Mouse (Mus musculus) forebrain, postnatal 0 days (tissue): Measurements from ENCODE around the gene Pnkd. TPM values are rescaled to one million over a fixed set of nuclear protein-coding genes. Genes with fewer than 3 reads are reported as not detected.

Experiments
- ATAC-seq: fragments of 200-750 bp; cut with Nextera tagmentation; 2 replicates; pipeline ENCODE4 v1.8.0; 2017; ENCODE audit warnings: mild to moderate bottlenecking, moderate library complexity
- DNase-seq: peaks from one replicate; pipeline ENCODE4 v3.0.0-alpha.2; 2015
- H3K27ac ChIP-seq: fragments of 300-500 bp; sonication (generic); 2 replicates; pipeline ENCODE4 v1.5.1; 2014; ENCODE audit warnings: low read depth, mild to moderate bottlenecking, antibody characterized with exemption, low read length, moderate library complexity, mixed read lengths
- H3K27me3 ChIP-seq: fragments of 300-500 bp; sonication (generic); 2 replicates; pipeline ENCODE4 v1.6.1; 2014; ENCODE audit warnings: mild to moderate bottlenecking, low read length, mixed read lengths; ENCODE audit not compliant: insufficient read depth
- H3K36me3 ChIP-seq: fragments of 300-500 bp; sonication (generic); 2 replicates; pipeline ENCODE4 v1.6.1; 2014; ENCODE audit warnings: mild to moderate bottlenecking, moderate library complexity; ENCODE audit not compliant: insufficient read depth
- H3K4me1 ChIP-seq: fragments of 300-500 bp; sonication (generic); 2 replicates; pipeline ENCODE4 v1.6.1; 2014; ENCODE audit warnings: antibody characterized with exemption; ENCODE audit not compliant: insufficient read depth
- H3K4me2 ChIP-seq: fragments of 300-500 bp; sonication (generic); 2 replicates; pipeline ENCODE4 v1.6.1; 2014; ENCODE audit warnings: low read depth, mild to moderate bottlenecking, moderate library complexity
- H3K4me3 ChIP-seq: fragments of 300-500 bp; sonication (generic); 2 replicates; pipeline ENCODE4 v1.5.1; 2014; ENCODE audit warnings: low read depth, low read length, mixed read lengths
- H3K9ac ChIP-seq: fragments of 300-500 bp; sonication (generic); 2 replicates; pipeline ENCODE4 v1.6.1; 2014; ENCODE audit warnings: mild to moderate bottlenecking
- H3K9me3 ChIP-seq: fragments of 300-500 bp; sonication (generic); 2 replicates; pipeline ENCODE4 v1.6.1; 2016; ENCODE audit warnings: low read length
- CTCF ChIP-seq: sonication (generic); IDR thresholded peaks from 2 replicates; pipeline ENCODE4 v1.5.1; 2016; ENCODE audit warnings: antibody characterized with exemption, control low read depth, low read depth
- WGBS: fragments of 180-500 bp; shearing (Covaris S2); extraction: QIAGEN DNeasy Blood & Tissue Kit; methylation state at CpG from one replicate; pipeline ENCODE4 v1.1.7; 2014; 5-methylcytosine and 5-hydroxymethylcytosine counted together
- polyA plus RNA-seq: library from polyadenylated mRNA; unstranded; fragments of >200 nt; fragmentation: Nextera tagmentation; extraction: Ambion mirVana; gene quantifications from 2 replicates; pipeline ENCODE4 v1.2.1, GENCODE M21; 2015
- total RNA-seq: library from RNA; depleted of rRNA; stranded (reverse); fragments of >200 nt; gene quantifications from 2 replicates; pipeline ENCODE4 v1.2.3, GENCODE M21; 2014

The Pnkd gene
- total and polyA plus RNA-seq, 2 experiments from 2014 or later, result 64.5 to 112 TPM

GRCm38 (mm10) chr1:74255704-74256345 is 28.9 kb upstream of the Pnkd start:
- WGBS, result 97% methylated on average over 8 of the region's 8 CpGs
- Histone ChIP-seq H3K4me2 (no peak overlapping the region), H3K4me1 (no peaks in the 10 kb centered on the region), H3K36me3 (peaks cover 69% of the 10 kb centered on the region), H3K27me3 (no peaks in the 10 kb centered on the region), H3K9ac (no peak overlapping the region), H3K4me3 (no peak overlapping the region), H3K27ac (no peak overlapping the region), H3K9me3 (no peaks in the 10 kb centered on the region)
- ATAC-seq (no peak), DNase-seq (no peak)
- TF ChIP-seq CTCF, result no peak

- DNase-seq (no peak), ATAC-seq (no peak)
- WGBS, result 89% methylated on average over 4 of the region's 4 CpGs
- Histone ChIP-seq H3K36me3 (peaks cover 64% of the 10 kb centered on the region), H3K27ac (no peak overlapping the region), H3K4me3 (no peak overlapping the region), H3K27me3 (no peaks in the 10 kb centered on the region), H3K9me3 (no peaks in the 10 kb centered on the region), H3K9ac (no peak overlapping the region), H3K4me2 (no peak overlapping the region), H3K4me1 (no peaks in the 10 kb centered on the region)
- TF ChIP-seq CTCF, result no peak
Observed at GRCm38 (mm10) chr1:74256782-74257181, 27.9 kb upstream of the Pnkd start.

- Histone ChIP-seq H3K4me3 (no peak overlapping the region), H3K4me2 (no peak overlapping the region), H3K9me3 (no peaks in the 10 kb centered on the region), H3K9ac (no peak overlapping the region), H3K27me3 (no peaks in the 10 kb centered on the region), H3K4me1 (no peaks in the 10 kb centered on the region), H3K36me3 (peaks cover 83% of the 10 kb centered on the region), H3K27ac (no peak overlapping the region)
- 92% methylated on average over 6 of the region's 6 CpGs for WGBS
- no peak for TF ChIP-seq CTCF
- no peak for DNase-seq
- ATAC-seq, result no peak
Observed at GRCm38 (mm10) chr1:74262510-74262909, 22.2 kb upstream of the Pnkd start.

GRCm38 (mm10) chr1:74268750-74269149 is 16.0 kb upstream of the Pnkd start:
- peaks cover 49% of the 10 kb centered on the region for H3K36me3 ChIP-seq
- H3K9ac ChIP-seq, result no peak overlapping the region
- 91% methylated on average over 8 of the region's 8 CpGs for WGBS
- H3K9me3 ChIP-seq, result no peaks in the 10 kb centered on the region
- no peak for TF ChIP-seq CTCF
- H3K27me3 ChIP-seq, result no peaks in the 10 kb centered on the region
- no peak overlapping the region for H3K4me2 ChIP-seq
- H3K4me1 ChIP-seq, result no peaks in the 10 kb centered on the region
- no peak overlapping the region for H3K27ac ChIP-seq
- H3K4me3 ChIP-seq, result no peak overlapping the region
- DNase-seq (no peak), ATAC-seq (no peak)

GRCm38 (mm10) chr1:74271659-74272058 is 13.1 kb upstream of the Pnkd start:
- Histone ChIP-seq H3K4me2 (no peak overlapping the region), H3K9me3 (no peaks in the 10 kb centered on the region), H3K27me3 (no peaks in the 10 kb centered on the region), H3K9ac (no peak overlapping the region), H3K4me1 (no peaks in the 10 kb centered on the region), H3K27ac (no peak overlapping the region), H3K36me3 (peaks cover 21% of the 10 kb centered on the region), H3K4me3 (no peak overlapping the region)
- ATAC-seq (no peak), DNase-seq (no peak)
- no peak for TF ChIP-seq CTCF
- 74% methylated on average over 4 of the region's 4 CpGs for WGBS

- Histone ChIP-seq H3K4me1 (no peaks in the 10 kb centered on the region), H3K27ac (no peak overlapping the region), H3K4me3 (no peak overlapping the region), H3K27me3 (no peaks in the 10 kb centered on the region), H3K36me3 (peaks cover 7% of the 10 kb centered on the region; the same call in 1 of the 2 replicates), H3K4me2 (no peak overlapping the region), H3K9me3 (no peaks in the 10 kb centered on the region), H3K9ac (no peak overlapping the region)
- ATAC-seq (no peak), DNase-seq (no peak)
- no peak for TF ChIP-seq CTCF
- 66% methylated on average over 9 of the region's 9 CpGs for WGBS
Observed at GRCm38 (mm10) chr1:74275015-74275414, 9.7 kb upstream of the Pnkd start.

- TF ChIP-seq CTCF, result no peak
- no peaks in the 10 kb centered on the region for H3K4me1 ChIP-seq
- H3K4me3 ChIP-seq, result no peak overlapping the region
- DNase-seq, result no peak
- no peaks in the 10 kb centered on the region for H3K27me3 ChIP-seq
- WGBS, result 72% methylated on average over 6 of the region's 6 CpGs
- ATAC-seq, result no peak
- H3K9me3 ChIP-seq, result no peaks in the 10 kb centered on the region
- H3K27ac ChIP-seq, result no peak overlapping the region
- H3K36me3 ChIP-seq, result peaks cover 27% of the 10 kb centered on the region
- no peak overlapping the region for H3K9ac ChIP-seq
- H3K4me2 ChIP-seq, result no peak overlapping the region
Observed at GRCm38 (mm10) chr1:74277041-74277440, 7.7 kb upstream of the Pnkd start.
